Mouse (Mus musculus): ENCODE measurements around the gene Prss23. TPM values are rescaled to one million over a fixed set of nuclear protein-coding genes. Genes with fewer than 3 reads are reported as not detected.

Gene Prss23
- total RNA-seq (2014; rRNA removed) (29.1 and 32.3 TPM in 2 replicates), polyA plus RNA-seq (2015; fragmentation: Nextera tagmentation; extraction: Ambion mirVana) (15.4 and 18.6 TPM in 2 replicates)

- no peak for TF ChIP-seq CTCF (IDR thresholded peaks at IDR 0.05; ENCODE audit: low read depth)
- WGBS: 80% methylated on average over 16 of the region's 16 CpGs
- DNase-seq (ENCODE audit: low spot score) (no peak), ATAC-seq (no peak)
- Histone ChIP-seq H3K4me2 (ENCODE audit: low read depth, low read length) (no peak within 1 kb of the TSS), H3K36me3 (ENCODE audit: insufficient read depth, low read length) (no peaks in the 10 kb centered on the region), H3K4me3 (ENCODE audit: low read length) (no peak within 1 kb of the TSS), H3K9me3 (ENCODE audit: low read length) (no peaks in the 10 kb centered on the region), H3K27me3 (ENCODE audit: insufficient read depth, low read length) (no peaks in the 10 kb centered on the region), H3K27ac (no peak within 1 kb of the TSS), H3K4me1 (ENCODE audit: insufficient read depth, low read length) (no peaks in the 10 kb centered on the region), H3K9ac (replicated peaks; ENCODE audit: low read length) (no peak within 1 kb of the TSS)
Measured at GRCm38 (mm10) chr7:89526731-89527429, at the start of gene Prss23. Prss23 (minus strand) TSS chr7:89527187.

- 94% methylated on average over 3 of the region's 3 CpGs for WGBS
- no peak overlapping the region for H3K9ac ChIP-seq (replicated peaks; ENCODE audit: low read length)
Measured at GRCm38 (mm10) chr7:89576127-89576526, 49.1 kb upstream of the Prss23 start.

GRCm38 (mm10) chr7:89564569-89564968 is 37.6 kb upstream of the Prss23 start:
- 98% methylated on average over 2 of the region's 2 CpGs for WGBS
- DNase-seq (ENCODE audit: low spot score): no peak
- no peak overlapping the region for H3K9ac ChIP-seq (replicated peaks; ENCODE audit: low read length)
- H3K4me1 ChIP-seq (ENCODE audit: insufficient read depth, low read length): no peaks in the 10 kb centered on the region
- H3K9me3 ChIP-seq (ENCODE audit: low read length): no peaks in the 10 kb centered on the region
- H3K27me3 ChIP-seq (ENCODE audit: insufficient read depth, low read length): no peaks in the 10 kb centered on the region
- no peak overlapping the region for H3K4me2 ChIP-seq (ENCODE audit: low read depth, low read length)
- H3K27ac ChIP-seq: no peak overlapping the region
- no peak for TF ChIP-seq CTCF (IDR thresholded peaks at IDR 0.05; ENCODE audit: low read depth)
- H3K4me3 ChIP-seq (ENCODE audit: low read length): no peak overlapping the region
- no peaks in the 10 kb centered on the region for H3K36me3 ChIP-seq (ENCODE audit: insufficient read depth, low read length)
- no peak for ATAC-seq

More at GRCm38 (mm10) chr7:89576127-89576526, 49.1 kb upstream of the Prss23 start:
- DNase-seq (ENCODE audit: low spot score) (no peak), ATAC-seq (no peak)
- H3K27ac ChIP-seq: no peak overlapping the region
- H3K4me2 ChIP-seq (ENCODE audit: low read depth, low read length): no peak overlapping the region
- no peak for TF ChIP-seq CTCF (IDR thresholded peaks at IDR 0.05; ENCODE audit: low read depth)
- H3K4me1 ChIP-seq (ENCODE audit: insufficient read depth, low read length): no peaks in the 10 kb centered on the region
- H3K27me3 ChIP-seq (ENCODE audit: insufficient read depth, low read length): no peaks in the 10 kb centered on the region
- H3K9me3 ChIP-seq (ENCODE audit: low read length): no peaks in the 10 kb centered on the region
- no peak overlapping the region for H3K4me3 ChIP-seq (ENCODE audit: low read length)
- no peaks in the 10 kb centered on the region for H3K36me3 ChIP-seq (ENCODE audit: insufficient read depth, low read length)

- Histone ChIP-seq H3K4me2 (ENCODE audit: low read depth, low read length) (no peak overlapping the region), H3K9ac (replicated peaks; ENCODE audit: low read length) (no peak overlapping the region), H3K4me3 (ENCODE audit: low read length) (no peak overlapping the region), H3K9me3 (ENCODE audit: low read length) (no peaks in the 10 kb centered on the region), H3K36me3 (ENCODE audit: insufficient read depth, low read length) (no peaks in the 10 kb centered on the region), H3K4me1 (ENCODE audit: insufficient read depth, low read length) (no peaks in the 10 kb centered on the region), H3K27ac (no peak overlapping the region), H3K27me3 (ENCODE audit: insufficient read depth, low read length) (no peaks in the 10 kb centered on the region)
- DNase-seq (ENCODE audit: low spot score) (no peak), ATAC-seq (no peak)
- no peak for TF ChIP-seq CTCF (IDR thresholded peaks at IDR 0.05; ENCODE audit: low read depth)
- WGBS: 86% methylated on average over 2 of the region's 2 CpGs
Measured at GRCm38 (mm10) chr7:89563501-89563900, 36.5 kb upstream of the Prss23 start.

GRCm38 (mm10) chr7:89562140-89562539 is 35.2 kb upstream of the Prss23 start:
- no peak overlapping the region for H3K9ac ChIP-seq (replicated peaks; ENCODE audit: low read length)
- H3K9me3 ChIP-seq (ENCODE audit: low read length): no peaks in the 10 kb centered on the region
- H3K36me3 ChIP-seq (ENCODE audit: insufficient read depth, low read length): no peaks in the 10 kb centered on the region
- ATAC-seq (no peak), DNase-seq (ENCODE audit: low spot score) (no peak)
- WGBS: 89% methylated on average over 2 of the region's 2 CpGs
- no peaks in the 10 kb centered on the region for H3K4me1 ChIP-seq (ENCODE audit: insufficient read depth, low read length)
- no peak overlapping the region for H3K27ac ChIP-seq
- no peaks in the 10 kb centered on the region for H3K27me3 ChIP-seq (ENCODE audit: insufficient read depth, low read length)
- TF ChIP-seq CTCF (IDR thresholded peaks at IDR 0.05; ENCODE audit: low read depth): no peak
- H3K4me3 ChIP-seq (ENCODE audit: low read length): no peak overlapping the region
- no peak overlapping the region for H3K4me2 ChIP-seq (ENCODE audit: low read depth, low read length)

GRCm38 (mm10) chr7:89560939-89561338 is 34.0 kb upstream of the Prss23 start:
- H3K9ac ChIP-seq (replicated peaks; ENCODE audit: low read length): no peak overlapping the region
- no peak for TF ChIP-seq CTCF (IDR thresholded peaks at IDR 0.05; ENCODE audit: low read depth)
- no peak overlapping the region for H3K4me2 ChIP-seq (ENCODE audit: low read depth, low read length)
- DNase-seq (ENCODE audit: low spot score): no peak
- H3K27me3 ChIP-seq (ENCODE audit: insufficient read depth, low read length): no peaks in the 10 kb centered on the region
- no peaks in the 10 kb centered on the region for H3K4me1 ChIP-seq (ENCODE audit: insufficient read depth, low read length)
- WGBS: 65% methylated on average over 3 of the region's 3 CpGs
- ATAC-seq: no peak
- H3K9me3 ChIP-seq (ENCODE audit: low read length): no peaks in the 10 kb centered on the region
- H3K27ac ChIP-seq: no peak overlapping the region
- H3K4me3 ChIP-seq (ENCODE audit: low read length): no peak overlapping the region
- H3K36me3 ChIP-seq (ENCODE audit: insufficient read depth, low read length): no peaks in the 10 kb centered on the region

GRCm38 (mm10) chr7:89559633-89560032 is 32.6 kb upstream of the Prss23 start:
- 65% methylated on average over 4 of the region's 4 CpGs for WGBS
- no peak overlapping the region for H3K27ac ChIP-seq
- no peaks in the 10 kb centered on the region for H3K36me3 ChIP-seq (ENCODE audit: insufficient read depth, low read length)
- no peaks in the 10 kb centered on the region for H3K4me1 ChIP-seq (ENCODE audit: insufficient read depth, low read length)
- H3K9me3 ChIP-seq (ENCODE audit: low read length): no peaks in the 10 kb centered on the region
- H3K4me2 ChIP-seq (ENCODE audit: low read depth, low read length): no peak overlapping the region
- no peak for TF ChIP-seq CTCF (IDR thresholded peaks at IDR 0.05; ENCODE audit: low read depth)
- H3K9ac ChIP-seq (replicated peaks; ENCODE audit: low read length): no peak overlapping the region
- DNase-seq (ENCODE audit: low spot score): no peak
- no peak overlapping the region for H3K4me3 ChIP-seq (ENCODE audit: low read length)
- H3K27me3 ChIP-seq (ENCODE audit: insufficient read depth, low read length): no peaks in the 10 kb centered on the region
- no peak for ATAC-seq

Data from hindbrain, postnatal 0 days (tissue).